Mouse (Mus musculus) neural tube, embryonic 11.5 days (tissue): ENCODE measurements around the gene Stat5b. TPM values are rescaled to one million over a fixed set of nuclear protein-coding genes. Genes with fewer than 3 reads are reported as not detected.

Experiments used
- ATAC-seq: fragments of 200-750 bp; cut with Nextera tagmentation; 2 replicates; pipeline ENCODE4 v1.8.0; 2017; ENCODE audit warnings: moderate number of reproducible peaks, mild to moderate bottlenecking, moderate TSS enrichment, moderate library complexity; ENCODE audit not compliant: insufficient read depth, low FRiP score, low TSS enrichment
- DNase-seq: peaks from one replicate; pipeline ENCODE4 v3.0.0-alpha.2; 2015; ENCODE audit warnings: low spot score
- H3K27ac ChIP-seq: fragments of 300-500 bp; sonication (generic); 2 replicates; pipeline ENCODE4 v1.5.1; 2014; ENCODE audit warnings: low read depth, mild to moderate bottlenecking, low read length
- H3K27me3 ChIP-seq: fragments of 300-500 bp; sonication (generic); 2 replicates; pipeline ENCODE4 v1.6.1; 2014; ENCODE audit warnings: mild to moderate bottlenecking, low read length, mixed read lengths; ENCODE audit not compliant: control insufficient read depth, insufficient read depth
- H3K36me3 ChIP-seq: fragments of 300-500 bp; sonication (generic); 2 replicates; pipeline ENCODE4 v1.6.1; 2014; ENCODE audit warnings: mild to moderate bottlenecking, low read length, moderate library complexity, mixed read lengths; ENCODE audit not compliant: control insufficient read depth, insufficient read depth
- H3K4me1 ChIP-seq: fragments of 300-500 bp; sonication (generic); 2 replicates; pipeline ENCODE4 v1.6.1; 2014; ENCODE audit warnings: low read length, mixed read lengths; ENCODE audit not compliant: control insufficient read depth, insufficient read depth
- H3K4me2 ChIP-seq: fragments of 300-500 bp; sonication (generic); 2 replicates; pipeline ENCODE4 v1.6.1; 2014; ENCODE audit warnings: low read depth, mild to moderate bottlenecking, moderate library complexity
- H3K4me3 ChIP-seq: fragments of 300-500 bp; sonication (generic); 2 replicates; pipeline ENCODE4 v1.5.1; 2014; ENCODE audit warnings: low read depth, low read length
- H3K9ac ChIP-seq: fragments of 300-500 bp; sonication (generic); 2 replicates; pipeline ENCODE4 v1.6.1; 2014; ENCODE audit warnings: mild to moderate bottlenecking, low read length
- H3K9me3 ChIP-seq: fragments of 300-500 bp; sonication (generic); 2 replicates; pipeline ENCODE4 v1.6.1; 2016; ENCODE audit warnings: low read length; ENCODE audit not compliant: control insufficient read depth
- WGBS: fragments of 180-500 bp; shearing (Covaris S2); extraction: QIAGEN DNeasy Blood & Tissue Kit; methylation state at CpG from one replicate; pipeline ENCODE4 v1.1.7; 2014; 5-methylcytosine and 5-hydroxymethylcytosine counted together
- polyA plus RNA-seq: library from polyadenylated mRNA; unstranded; fragments of >200 nt; fragmentation: Nextera tagmentation; extraction: Ambion mirVana; gene quantifications from 2 replicates; pipeline ENCODE4 v1.2.1, GENCODE M21; 2014

Stat5b gene
- polyA plus RNA-seq, 1 experiment from 2014 or later = 18.3 TPM

DNA sequence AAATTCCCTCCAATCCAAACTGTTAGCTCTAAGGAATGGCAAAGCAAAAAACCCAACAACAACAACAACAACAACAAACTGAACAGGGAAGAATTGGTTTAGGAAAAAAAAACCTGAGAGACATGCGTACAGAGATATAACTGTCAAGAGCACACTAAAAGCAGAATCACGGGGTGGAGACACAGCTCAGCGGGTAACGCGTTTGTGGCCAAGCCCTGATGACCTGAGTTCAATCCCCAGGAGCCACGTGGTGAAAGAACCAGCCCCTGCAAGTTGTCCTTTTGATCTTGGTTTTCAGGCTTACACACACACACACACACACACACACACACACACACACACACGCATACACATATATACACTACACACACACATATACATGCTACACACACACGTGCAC is 31.5 kb downstream of the Stat5b start:
- ATAC-seq (no peak), DNase-seq (no peak)
- WGBS = 59% methylated on average over 8 of the region's 8 CpGs
- no peak overlapping the region for H3K4me2 ChIP-seq
- H3K9ac ChIP-seq = no peak overlapping the region
- H3K27ac ChIP-seq = no peak overlapping the region
- H3K36me3 ChIP-seq = no peaks in the 10 kb centered on the region
- no peaks in the 10 kb centered on the region for H3K27me3 ChIP-seq
- no peaks in the 10 kb centered on the region; the same call in 1 of the 2 replicates for H3K4me1 ChIP-seq
- no peak overlapping the region for H3K4me3 ChIP-seq
- no peaks in the 10 kb centered on the region for H3K9me3 ChIP-seq

DNA sequence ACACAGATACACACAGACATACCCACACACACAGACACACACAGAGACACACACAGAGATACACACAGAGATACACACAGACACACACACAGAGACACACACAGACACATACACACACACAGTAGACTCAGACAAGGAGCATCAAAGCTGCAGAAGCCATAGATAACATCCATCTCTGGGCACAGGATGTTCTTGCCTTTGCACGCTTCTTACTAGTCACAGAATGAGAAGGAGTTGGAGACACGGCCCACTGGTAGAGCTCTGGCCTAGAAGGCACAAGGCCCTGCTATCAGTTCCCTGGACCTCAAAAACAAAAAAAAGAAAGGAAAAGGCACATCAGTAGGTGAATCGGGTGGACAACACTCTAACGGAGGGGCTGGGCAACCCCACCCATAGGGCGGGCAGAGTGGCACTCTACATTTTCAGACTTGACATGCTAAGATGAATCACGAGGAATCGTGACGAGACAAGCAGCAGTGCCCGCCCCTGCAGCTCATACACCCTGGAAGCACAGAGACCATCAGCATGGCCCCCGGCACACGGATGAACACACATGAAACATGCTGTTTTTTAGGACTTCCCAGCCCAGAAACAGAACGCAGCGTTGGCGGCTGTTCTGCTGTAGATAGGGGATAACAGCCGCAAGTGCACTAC is 32.0 kb downstream of the Stat5b start:
- ATAC-seq (no peak), DNase-seq (no peak)
- H3K27me3 ChIP-seq = no peaks in the 10 kb centered on the region
- WGBS = 88% methylated on average over 15 of the region's 15 CpGs
- H3K4me1 ChIP-seq = no peaks in the 10 kb centered on the region; the same call in 1 of the 2 replicates
- H3K9me3 ChIP-seq = no peaks in the 10 kb centered on the region
- no peak overlapping the region for H3K27ac ChIP-seq
- H3K9ac ChIP-seq = no peak overlapping the region
- H3K4me2 ChIP-seq = no peak overlapping the region
- no peaks in the 10 kb centered on the region for H3K36me3 ChIP-seq
- H3K4me3 ChIP-seq = no peak overlapping the region

DNA sequence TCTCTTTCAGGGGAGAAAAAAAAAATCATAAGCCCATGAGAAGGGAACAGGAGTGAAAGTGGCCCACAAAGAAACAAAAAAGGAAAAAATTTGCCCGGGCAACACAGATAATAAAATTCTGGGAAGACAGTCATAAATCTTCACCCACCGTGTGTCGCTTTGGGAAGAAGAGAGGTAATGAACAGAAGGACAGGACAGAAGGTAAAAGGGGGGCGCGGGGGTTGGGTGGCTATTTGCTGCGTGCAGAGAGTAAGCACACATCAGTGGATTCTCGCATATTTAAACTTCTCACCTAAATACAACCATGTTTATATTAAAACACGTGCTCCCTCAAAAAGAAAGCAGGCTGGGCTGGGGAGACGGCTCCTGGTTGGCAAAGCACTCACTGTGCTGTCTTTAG is 33.2 kb downstream of the Stat5b start:
- ATAC-seq (no peak), DNase-seq (no peak)
- Histone ChIP-seq H3K4me1 (no peaks in the 10 kb centered on the region; the same call in 1 of the 2 replicates), H3K4me3 (no peak overlapping the region), H3K27me3 (no peaks in the 10 kb centered on the region), H3K9me3 (no peaks in the 10 kb centered on the region), H3K36me3 (no peaks in the 10 kb centered on the region), H3K9ac (no peak overlapping the region), H3K27ac (no peak overlapping the region), H3K4me2 (no peak overlapping the region)
- WGBS = 51% methylated on average over 9 of the region's 9 CpGs

DNA sequence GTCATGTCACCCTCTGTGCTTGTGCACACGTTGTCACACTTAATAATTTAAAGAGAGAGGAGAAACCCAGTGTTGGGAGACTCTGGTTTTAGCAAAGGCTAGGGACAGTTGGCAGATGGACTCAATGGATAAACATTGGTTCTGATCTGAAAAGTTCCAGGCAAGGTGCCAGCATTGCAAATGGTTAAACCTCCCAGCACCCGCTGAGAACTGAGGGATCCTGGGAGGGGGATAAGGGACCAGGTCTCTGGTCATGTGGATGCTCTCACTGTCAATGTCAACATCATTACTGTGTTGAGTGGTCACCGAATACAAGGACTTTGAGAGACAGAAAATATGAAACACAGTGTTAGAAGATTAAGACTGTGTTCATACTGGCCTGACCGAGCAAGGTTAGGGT is 33.7 kb downstream of the Stat5b start:
- WGBS = 76% methylated on average over 4 of the region's 4 CpGs
- H3K4me1 ChIP-seq = no peaks in the 10 kb centered on the region; the same call in 1 of the 2 replicates
- no peaks in the 10 kb centered on the region for H3K36me3 ChIP-seq
- ATAC-seq (no peak), DNase-seq (no peak)
- H3K27ac ChIP-seq = no peak overlapping the region
- H3K9ac ChIP-seq = no peak overlapping the region
- H3K4me3 ChIP-seq = no peak overlapping the region
- no peaks in the 10 kb centered on the region for H3K9me3 ChIP-seq
- H3K27me3 ChIP-seq = no peaks in the 10 kb centered on the region
- no peak overlapping the region for H3K4me2 ChIP-seq

DNA sequence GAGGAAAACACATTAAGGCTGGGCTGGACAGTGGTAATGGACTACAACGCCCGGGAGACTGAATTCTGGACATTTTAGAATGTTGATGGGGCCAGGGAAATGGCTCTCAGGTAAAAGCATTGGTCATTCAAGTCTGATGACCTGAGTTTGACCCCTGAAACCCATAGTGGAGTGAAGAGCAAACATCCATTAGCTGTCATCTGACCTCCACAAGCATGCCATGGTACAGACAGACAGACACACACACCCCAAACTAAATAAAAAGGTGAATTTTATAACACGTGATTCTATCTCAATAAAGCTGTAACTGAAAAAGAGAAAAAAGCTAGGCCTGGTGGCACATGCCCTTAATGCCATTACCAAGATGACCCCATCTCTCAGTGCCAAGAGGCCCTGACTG is 34.2 kb downstream of the Stat5b start:
- Histone ChIP-seq H3K27ac (no peak overlapping the region), H3K27me3 (no peaks in the 10 kb centered on the region), H3K9ac (no peak overlapping the region), H3K36me3 (no peaks in the 10 kb centered on the region), H3K4me2 (no peak overlapping the region), H3K9me3 (no peaks in the 10 kb centered on the region), H3K4me1 (no peaks in the 10 kb centered on the region; the same call in 1 of the 2 replicates), H3K4me3 (no peak overlapping the region)
- no peak for DNase-seq
- WGBS = 69% methylated on average over 3 of the region's 3 CpGs
- no peak for ATAC-seq

DNA sequence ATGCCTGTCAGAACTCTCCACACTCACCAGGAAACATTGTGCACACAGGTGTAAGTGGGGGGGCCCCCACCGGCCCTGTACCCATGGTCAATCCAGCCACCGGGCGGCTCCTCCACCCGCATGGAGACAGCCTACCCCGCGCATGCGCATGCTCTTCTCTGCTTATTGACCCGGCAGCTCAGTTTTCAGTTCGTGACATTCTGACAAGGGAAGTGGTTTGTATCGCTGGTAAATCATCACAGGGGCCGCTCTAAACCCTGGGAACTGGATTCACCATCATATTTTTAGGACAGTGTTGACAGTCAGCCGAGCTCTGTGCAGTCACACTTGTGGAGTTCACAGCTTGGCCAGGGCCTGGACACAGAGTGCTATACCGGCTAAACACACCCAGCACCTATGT is 36.0 kb downstream of the Stat5b start:
- no peak overlapping the region for H3K9ac ChIP-seq
- no peak for ATAC-seq
- no peak overlapping the region for H3K27ac ChIP-seq
- no peaks in the 10 kb centered on the region for H3K36me3 ChIP-seq
- H3K4me2 ChIP-seq = no peak overlapping the region
- DNase-seq = no peak
- WGBS = 78% methylated on average over 13 of the region's 13 CpGs
- no peaks in the 10 kb centered on the region; the same call in 1 of the 2 replicates for H3K4me1 ChIP-seq
- H3K27me3 ChIP-seq = no peaks in the 10 kb centered on the region
- no peaks in the 10 kb centered on the region for H3K9me3 ChIP-seq
- H3K4me3 ChIP-seq = no peak overlapping the region

DNA sequence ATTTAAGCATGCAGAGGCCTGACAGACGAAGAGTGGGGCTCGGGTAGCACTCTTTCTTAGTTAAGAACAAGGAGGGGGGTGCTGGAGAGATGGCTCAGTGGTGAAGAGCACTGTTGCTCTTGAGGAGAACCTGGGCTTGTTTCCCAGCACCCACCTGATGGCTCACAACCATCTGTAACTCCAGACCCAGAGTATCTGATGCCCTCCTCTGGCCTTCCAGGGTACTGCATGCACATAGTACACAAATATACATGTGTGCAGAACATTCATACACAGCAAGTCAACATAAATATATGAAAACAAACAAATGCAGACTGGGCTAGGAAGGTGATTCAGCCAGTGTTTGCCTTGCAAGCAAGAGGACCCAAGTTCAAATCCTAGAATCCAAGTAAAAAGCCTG is 39.4 kb downstream of the Stat5b start:
- Histone ChIP-seq H3K27ac (no peak overlapping the region), H3K9me3 (no peaks in the 10 kb centered on the region), H3K27me3 (no peaks in the 10 kb centered on the region), H3K9ac (no peak overlapping the region), H3K36me3 (no peaks in the 10 kb centered on the region), H3K4me1 (no peaks in the 10 kb centered on the region), H3K4me2 (no peak overlapping the region), H3K4me3 (no peak overlapping the region)
- ATAC-seq (no peak), DNase-seq (no peak)
- WGBS = 85% methylated on average over 2 of the region's 2 CpGs

DNA sequence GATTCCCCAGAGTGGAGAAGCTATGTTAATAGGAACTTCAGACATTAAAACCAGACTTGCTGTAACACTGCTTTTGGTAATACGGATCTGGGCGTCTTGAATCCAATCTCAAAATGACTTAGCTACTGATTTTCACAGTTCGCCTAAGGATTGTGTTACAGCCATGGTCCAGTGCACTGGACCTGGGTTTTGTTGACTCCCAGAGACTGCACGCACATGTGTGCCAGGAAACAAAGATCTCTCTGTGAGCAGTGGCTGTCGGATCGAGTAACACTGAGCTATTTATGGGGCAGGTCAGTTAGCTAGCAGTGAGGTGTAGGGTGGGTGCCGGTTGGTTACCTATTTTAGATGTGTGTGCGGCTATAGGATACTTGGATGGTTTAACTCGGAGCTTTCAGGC is 40.0 kb downstream of the Stat5b start:
- Histone ChIP-seq H3K9me3 (no peaks in the 10 kb centered on the region), H3K4me3 (no peak overlapping the region), H3K27ac (no peak overlapping the region), H3K9ac (no peak overlapping the region), H3K27me3 (no peaks in the 10 kb centered on the region), H3K4me2 (no peak overlapping the region), H3K36me3 (no peaks in the 10 kb centered on the region), H3K4me1 (no peaks in the 10 kb centered on the region)
- DNase-seq = no peak
- no peak for ATAC-seq
- WGBS = 74% methylated on average over 9 of the region's 9 CpGs
